Mouse (Mus musculus) forebrain, embryonic 14.5 days (tissue): Measurements from ENCODE around the gene Sytl3. TPM values are rescaled to one million over a fixed set of nuclear protein-coding genes. Genes with fewer than 3 reads are reported as not detected.
A peak's percentile ranks its signal among the peaks of the same experiment; 100 is the strongest.
"Not testable (repeated sequence)": the region's sequence is repeated elsewhere in the genome, so short reads cannot be mapped to it uniquely, and the experiment has no call there.

Source experiments
- ATAC-seq: fragments of 200-750 bp; cut with Nextera tagmentation; 2 replicates; pipeline ENCODE4 v1.8.0; 2017; ENCODE audit warnings: mild to moderate bottlenecking, moderate library complexity
- DNase-seq: peaks from one replicate; pipeline ENCODE4 v3.0.0-alpha.2; 2015; ENCODE audit warnings: low spot score
- H3K27ac ChIP-seq: fragments of 300-500 bp; sonication (generic); 2 replicates; pipeline ENCODE4 v1.5.1; 2014; ENCODE audit warnings: low read depth, mild to moderate bottlenecking, control low read depth, low read length, moderate library complexity
- H3K27me3 ChIP-seq: fragments of 300-500 bp; sonication (generic); replicated peaks from 2 replicates; pipeline ENCODE4 v1.6.1; 2014; ENCODE audit warnings: low read length, control low read depth, mixed read lengths; ENCODE audit not compliant: control insufficient read depth, insufficient read depth
- H3K36me3 ChIP-seq: fragments of 300-500 bp; sonication (generic); 2 replicates; pipeline ENCODE4 v1.6.1; 2014; ENCODE audit warnings: low read length, control low read depth; ENCODE audit not compliant: control insufficient read depth, insufficient read depth
- H3K4me1 ChIP-seq: fragments of 300-500 bp; sonication (generic); 2 replicates; pipeline ENCODE4 v1.6.1; 2014; ENCODE audit warnings: antibody characterized with exemption, low read length, control low read depth; ENCODE audit not compliant: control insufficient read depth, insufficient read depth
- H3K4me2 ChIP-seq: fragments of 300-500 bp; sonication (generic); 2 replicates; pipeline ENCODE4 v1.6.1; 2014; ENCODE audit warnings: mild to moderate bottlenecking, control low read depth, low read length
- H3K4me3 ChIP-seq: fragments of 300-500 bp; sonication (generic); 2 replicates; pipeline ENCODE4 v1.5.1; 2014; ENCODE audit warnings: low read depth, low read length, control low read depth
- H3K9ac ChIP-seq: fragments of 300-500 bp; sonication (generic); 2 replicates; pipeline ENCODE4 v1.6.1; 2014; ENCODE audit warnings: mild to moderate bottlenecking, low read length, control low read depth, moderate library complexity
- H3K9me3 ChIP-seq: fragments of 300-500 bp; sonication (generic); replicated peaks from 2 replicates; pipeline ENCODE4 v1.6.1; 2016; ENCODE audit warnings: low read length, control low read depth, mixed read lengths; ENCODE audit not compliant: control insufficient read depth
- WGBS: fragments of 180-500 bp; shearing (Covaris S2); extraction: QIAGEN DNeasy Blood & Tissue Kit; methylation state at CpG from one replicate; pipeline ENCODE4 v1.1.7; 2014; 5-methylcytosine and 5-hydroxymethylcytosine counted together
- polyA plus RNA-seq: library from polyadenylated mRNA; unstranded; fragments of >200 nt; fragmentation: Nextera tagmentation; extraction: Ambion mirVana; gene quantifications from 2 replicates; pipeline ENCODE4 v1.2.1, GENCODE M21; 2014

The Sytl3 gene
- polyA plus RNA-seq, 1 experiment from 2014 or later: 0.51 TPM

DNA sequence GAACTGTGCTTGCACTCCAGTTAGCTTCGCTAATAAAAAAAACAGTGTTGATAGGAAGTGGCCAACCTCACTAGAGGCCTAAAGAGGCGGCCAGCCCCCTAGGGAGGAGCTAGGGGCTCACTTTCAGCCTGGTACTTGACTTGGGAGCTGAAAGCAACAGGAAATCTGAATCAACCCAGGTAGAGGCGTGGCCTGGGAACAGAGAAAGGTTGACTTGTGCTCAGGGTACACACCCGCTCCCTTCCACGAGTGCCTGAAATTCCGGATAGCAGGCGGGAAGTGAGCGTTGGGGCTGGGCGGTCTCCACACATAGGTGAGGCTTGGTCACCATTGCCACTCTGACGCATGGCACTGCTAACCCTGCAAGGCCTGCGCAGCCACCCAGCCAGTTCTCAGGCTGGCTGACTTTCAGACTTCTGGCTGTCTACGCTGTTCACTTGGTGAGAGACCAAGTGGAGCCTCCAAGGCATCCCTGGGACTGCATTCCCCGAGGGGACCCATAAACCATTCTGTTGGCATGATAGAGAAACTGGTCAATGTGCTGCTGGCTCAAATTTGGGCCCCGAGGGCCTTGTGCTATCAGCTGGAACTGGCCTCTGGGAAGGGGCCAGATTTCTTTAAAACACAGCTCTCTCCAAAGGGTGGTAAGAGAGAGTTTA is 18.0 kb upstream of the Sytl3 start:
- H3K4me1 ChIP-seq, H3K27me3 ChIP-seq, H3K9me3 ChIP-seq, ATAC-seq, H3K4me3 ChIP-seq, H3K27ac ChIP-seq, DNase-seq, H3K36me3 ChIP-seq, H3K4me2 ChIP-seq, H3K9ac ChIP-seq: not testable (repeated sequence)
- WGBS: 85% methylated on average over 14 of the region's 14 CpGs

DNA sequence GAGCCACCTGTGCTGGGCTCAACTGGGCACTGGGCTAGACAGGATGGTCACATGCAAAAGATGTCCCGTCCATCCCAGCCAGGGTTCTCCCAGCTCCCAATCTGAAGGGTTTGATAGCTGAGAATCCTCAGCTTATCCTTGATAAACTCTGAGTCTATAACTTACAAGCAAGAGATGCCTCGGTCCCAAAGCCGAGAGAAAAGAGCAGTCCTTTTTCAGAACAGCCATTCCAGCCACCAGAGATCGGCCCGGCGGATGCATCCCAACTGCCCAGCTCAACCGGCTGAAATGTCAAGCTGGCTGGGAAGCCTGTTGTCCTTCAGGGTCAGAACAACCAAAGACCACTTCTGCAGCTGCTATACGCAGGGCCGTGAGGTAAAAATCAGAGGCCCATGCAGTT is 14.7 kb upstream of the Sytl3 start:
- not testable (repeated sequence) for H3K4me1 ChIP-seq, H3K4me3 ChIP-seq, H3K27me3 ChIP-seq, ATAC-seq, H3K27ac ChIP-seq, H3K9me3 ChIP-seq, DNase-seq, H3K9ac ChIP-seq, H3K36me3 ChIP-seq, H3K4me2 ChIP-seq
- 92% methylated on average over 7 of the region's 9 CpGs for WGBS

DNA sequence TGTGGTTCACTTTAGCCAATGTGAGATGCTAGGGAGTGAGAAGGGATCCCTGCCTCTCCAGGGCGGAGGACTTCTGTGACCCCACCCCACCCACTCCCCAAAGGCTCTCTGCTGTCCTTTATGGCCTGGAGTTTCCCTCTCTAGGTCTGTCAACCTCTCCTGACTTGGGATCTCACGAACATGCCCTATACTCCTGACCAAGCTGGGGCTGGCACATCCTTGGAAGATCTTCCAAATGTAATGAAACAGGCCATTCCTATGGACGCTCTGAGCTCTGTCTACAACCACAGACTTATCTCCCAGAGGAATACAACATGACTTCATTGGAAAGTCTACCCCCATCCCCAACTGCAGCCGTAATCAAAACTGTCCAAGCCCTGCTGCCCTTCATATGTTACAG is 14.2 kb upstream of the Sytl3 start:
- not testable (repeated sequence) for H3K4me2 ChIP-seq, DNase-seq, H3K9ac ChIP-seq, H3K36me3 ChIP-seq, H3K4me1 ChIP-seq, H3K4me3 ChIP-seq, ATAC-seq, H3K9me3 ChIP-seq, H3K27me3 ChIP-seq, H3K27ac ChIP-seq
- WGBS: 94% methylated on average over 4 of the region's 4 CpGs

DNA sequence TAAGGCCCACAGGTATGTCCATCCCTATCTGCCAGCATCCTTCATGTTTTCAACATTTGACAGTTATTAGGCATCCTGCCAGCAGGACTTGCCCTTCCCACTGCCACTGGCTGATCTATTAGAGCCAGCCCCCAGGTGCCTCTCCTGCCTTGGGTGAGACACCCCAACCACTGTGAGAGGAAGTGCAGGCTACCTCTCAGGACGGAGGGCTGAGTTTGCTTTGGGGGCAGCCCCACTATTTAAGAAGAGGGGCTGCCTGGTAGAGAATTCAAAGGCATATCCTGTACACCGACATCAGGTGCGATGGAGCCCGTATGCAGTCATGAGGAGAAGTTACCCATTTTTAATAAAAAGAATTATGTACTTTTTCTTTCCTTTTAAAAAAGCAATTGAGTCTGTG is 13.2 kb upstream of the Sytl3 start:
- H3K4me2 ChIP-seq, H3K36me3 ChIP-seq, H3K4me3 ChIP-seq, H3K4me1 ChIP-seq, H3K27me3 ChIP-seq, H3K9ac ChIP-seq, ATAC-seq, H3K9me3 ChIP-seq, H3K27ac ChIP-seq, DNase-seq: not testable (repeated sequence)
- WGBS: 97% methylated on average over 4 of the region's 4 CpGs

DNA sequence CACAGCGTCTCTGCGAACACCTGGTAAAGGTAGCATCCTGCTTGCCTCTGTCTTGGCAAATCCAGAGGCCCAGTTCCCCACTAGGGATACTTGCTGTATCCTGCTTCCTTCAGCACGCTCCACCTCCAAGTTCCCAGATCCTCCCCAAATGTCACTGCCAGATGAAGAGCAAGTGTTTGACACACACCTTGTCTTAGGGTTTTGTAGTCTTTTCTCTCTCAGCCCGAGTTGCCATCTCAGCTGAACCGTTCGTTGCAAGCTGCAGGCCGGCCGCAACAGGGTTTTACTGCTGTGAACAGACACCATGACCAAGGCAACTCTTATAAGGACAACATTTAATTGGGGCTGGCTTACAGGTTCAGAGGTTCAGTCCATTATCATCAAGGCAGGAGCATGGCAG is 12.1 kb upstream of the Sytl3 start:
- H3K27ac ChIP-seq, H3K9me3 ChIP-seq, H3K4me3 ChIP-seq, H3K36me3 ChIP-seq, ATAC-seq, DNase-seq, H3K4me2 ChIP-seq, H3K4me1 ChIP-seq, H3K9ac ChIP-seq, H3K27me3 ChIP-seq: not testable (repeated sequence)
- 98% methylated on average over 8 of the region's 8 CpGs for WGBS

DNA sequence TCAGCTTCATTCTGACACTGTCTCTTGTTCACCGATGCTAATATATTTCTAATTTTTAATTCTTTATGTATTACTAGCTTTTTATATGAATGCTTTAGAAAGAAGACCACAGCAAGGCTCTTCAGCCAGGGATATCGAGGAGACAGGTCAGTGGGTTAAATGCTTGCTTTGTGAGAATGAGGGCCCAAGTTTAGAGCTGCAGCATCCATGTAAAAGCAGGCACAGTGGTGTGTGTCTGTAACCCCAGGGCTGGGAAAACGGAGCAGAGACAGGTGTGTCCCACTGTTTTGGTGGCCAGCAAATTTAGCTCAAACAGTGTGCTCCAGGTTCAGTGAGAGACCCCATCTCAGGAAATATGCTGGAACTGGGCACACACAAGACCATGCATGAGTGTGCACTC is 11.4 kb upstream of the Sytl3 start:
- not testable (repeated sequence) for H3K9me3 ChIP-seq, DNase-seq, H3K36me3 ChIP-seq, H3K4me3 ChIP-seq, H3K4me2 ChIP-seq, H3K9ac ChIP-seq, H3K27me3 ChIP-seq, ATAC-seq, H3K4me1 ChIP-seq, H3K27ac ChIP-seq
- WGBS: 96% methylated on average over 3 of the region's 3 CpGs

DNA sequence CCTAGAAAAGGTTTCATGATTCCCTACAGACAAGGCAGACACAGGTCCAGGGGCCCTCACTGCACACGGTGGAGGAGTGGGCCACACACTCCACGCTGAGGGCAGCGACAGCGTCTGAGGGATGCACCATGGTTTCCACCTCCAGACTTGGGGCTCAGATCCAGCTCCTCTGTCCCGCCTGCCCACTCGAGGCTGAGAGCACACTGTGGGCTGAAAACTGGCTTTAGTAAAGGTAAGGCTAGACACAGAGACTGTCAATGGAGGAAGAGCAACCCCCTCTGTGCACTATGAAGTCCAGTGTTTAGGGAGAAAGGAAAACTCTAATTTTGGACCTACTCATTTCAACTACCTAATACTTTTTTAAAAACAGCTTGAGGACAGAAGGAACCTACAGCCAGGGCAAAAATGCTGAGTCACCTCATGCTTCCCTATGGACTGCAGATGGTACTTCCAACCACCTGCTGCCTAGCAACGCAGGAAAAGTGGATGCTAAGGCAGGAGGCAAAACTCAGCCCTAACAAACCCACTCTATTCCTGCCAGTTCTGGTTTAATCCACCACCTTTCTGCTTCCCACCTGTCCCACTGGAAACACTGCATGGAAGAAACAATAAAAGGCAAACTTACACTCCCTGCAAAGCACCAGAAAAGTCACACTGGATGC is 7.9 kb upstream of the Sytl3 start:
- not testable (repeated sequence) for H3K36me3 ChIP-seq, H3K27me3 ChIP-seq, H3K4me3 ChIP-seq, H3K9me3 ChIP-seq, H3K4me1 ChIP-seq, ATAC-seq, H3K4me2 ChIP-seq, H3K9ac ChIP-seq, H3K27ac ChIP-seq, DNase-seq
- 89% methylated on average over 6 of the region's 7 CpGs for WGBS

DNA sequence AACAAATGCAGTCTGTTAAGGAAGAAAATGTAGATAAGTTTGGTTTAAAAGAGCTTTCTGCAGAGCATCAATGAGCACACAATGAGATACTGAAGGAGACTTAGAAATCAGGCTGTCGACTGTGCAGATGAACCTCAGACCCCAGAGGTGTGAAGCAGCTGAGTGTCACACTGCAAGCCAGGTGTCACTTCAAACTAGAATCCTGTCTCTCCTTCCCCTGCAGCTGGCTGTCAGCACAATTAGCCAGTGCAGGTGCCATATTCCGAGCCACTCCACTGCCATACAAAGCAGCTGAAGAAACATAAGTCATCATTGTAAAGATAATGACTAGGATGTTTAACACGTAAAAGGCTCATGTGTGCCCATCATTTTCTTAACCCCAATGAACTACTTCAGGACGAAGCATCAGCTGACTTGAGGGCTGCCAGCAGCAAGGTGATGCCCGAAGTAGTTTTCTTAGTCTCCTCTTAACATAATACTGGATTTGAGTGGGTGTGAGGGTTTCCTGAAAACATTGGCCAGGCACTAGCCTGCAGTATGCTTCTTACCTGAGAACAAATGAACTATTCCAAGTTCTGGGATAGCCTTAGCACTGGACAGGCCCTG is 5.4 kb upstream of the Sytl3 start:
- H3K9me3 ChIP-seq, H3K4me1 ChIP-seq, H3K27me3 ChIP-seq, H3K27ac ChIP-seq, H3K4me3 ChIP-seq, H3K4me2 ChIP-seq, H3K36me3 ChIP-seq, H3K9ac ChIP-seq, DNase-seq, ATAC-seq: not testable (repeated sequence)
- WGBS: 80% methylated on average over 4 of the region's 5 CpGs

DNA sequence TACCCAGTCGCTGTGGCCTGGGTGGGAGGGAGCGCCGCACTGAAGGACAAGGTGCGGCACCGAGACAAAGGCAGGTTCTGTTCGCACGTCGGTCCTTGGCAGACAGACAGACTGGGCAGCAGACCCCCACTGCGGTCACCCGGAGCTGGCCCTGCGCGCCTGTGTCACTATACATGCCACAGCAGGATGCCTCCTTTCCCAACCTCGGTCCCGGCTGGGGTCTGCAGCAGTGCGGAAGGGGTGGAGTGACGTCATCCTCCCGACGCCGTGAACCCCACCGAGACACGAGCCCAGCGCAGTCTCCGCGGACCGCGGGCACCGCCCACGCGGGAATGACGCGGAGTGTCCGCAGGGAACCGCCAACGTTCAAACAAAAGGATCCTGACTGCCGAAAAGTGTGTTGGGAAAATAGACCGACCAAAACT is 3.8 kb upstream of the Sytl3 start:
- DNase-seq (peak; percentile 95), ATAC-seq (peak; percentile 95)
- not testable (repeated sequence) for H3K36me3 ChIP-seq, H3K4me1 ChIP-seq, H3K9me3 ChIP-seq, H3K27me3 ChIP-seq
- Histone ChIP-seq H3K27ac (peak overlapping the region; percentile 83), H3K4me3 (peak overlapping the region; percentile 41), H3K4me2 (peak overlapping the region; percentile 37), H3K9ac (peak overlapping the region; percentile 57)
- WGBS: 0% methylated on average over 33 of the region's 36 CpGs
